Mouse (Mus musculus) megakaryocyte, embryonic 14.5 days (primary cell): ENCODE measurements around the gene Cyp4f15.

Experiments used
- FLI1 ChIP-seq: IDR thresholded peaks from 2 replicates; pipeline ENCODE4 v1.6.1; 2012; ENCODE audit warnings: low read length, inconsistent platforms, mixed read lengths
- GATA1 ChIP-seq: IDR thresholded peaks from 3 replicates; pipeline ENCODE4 v1.6.1; 2012; ENCODE audit warnings: mixed read lengths, low read length, inconsistent platforms, borderline replicate concordance

GRCm38 (mm10) chr17:32657041-32657440 is 28.4 kb upstream of the Cyp4f15 start:
- TF ChIP-seq GATA1 (no peak), FLI1 (no peak)
